Mouse (Mus musculus): ENCODE measurements around the gene Clasp2.

The Clasp2 gene

GRCm38 (mm10) chr9:113741108-113741636, at the start of gene Clasp2:
Clasp2 (plus strand) TSS chr9:113741473.
- under 1% methylated on average over 61 of the region's 63 CpGs for WGBS

GRCm38 (mm10) chr9:113701441-113702160, 39.7 kb upstream of the Clasp2 start:
- WGBS = 81% methylated on average over 5 of the region's 5 CpGs

GRCm38 (mm10) chr9:113706108-113706507, 35.2 kb upstream of the Clasp2 start:
- 60% methylated on average over 2 of the region's 2 CpGs for WGBS

- 31% methylated on average over 9 of the region's 9 CpGs for WGBS
These were observed 34.4 kb upstream of the Clasp2 start for GRCm38 (mm10) chr9:113706841-113707240.

GRCm38 (mm10) chr9:113707481-113708360, 33.6 kb upstream of the Clasp2 start, which contains the start of gene Pdcd6ip:
Pdcd6ip (minus strand) TSS chr9:113708259.
- under 1% methylated on average over 77 of the region's 77 CpGs for WGBS

GRCm38 (mm10) chr9:113708361-113709280, 32.7 kb upstream of the Clasp2 start:
- 44% methylated on average over 19 of the region's 19 CpGs for WGBS

- 79% methylated on average over 12 of the region's 12 CpGs for WGBS
These were observed 30.4 kb upstream of the Clasp2 start for GRCm38 (mm10) chr9:113710871-113711270.

GRCm38 (mm10) chr9:113719063-113719462, 22.2 kb upstream of the Clasp2 start:
- WGBS = 40% methylated on average over 5 of the region's 5 CpGs

GRCm38 (mm10) chr9:113724646-113725045, 16.6 kb upstream of the Clasp2 start:
- WGBS = 75% methylated on average over 15 of the region's 15 CpGs

- 90% methylated on average over 5 of the region's 5 CpGs for WGBS
These were observed 15.7 kb upstream of the Clasp2 start for GRCm38 (mm10) chr9:113725609-113726008.

GRCm38 (mm10) chr9:113726131-113726530, 15.1 kb upstream of the Clasp2 start:
- WGBS = 66% methylated on average over 3 of the region's 3 CpGs

- 91% methylated on average over 18 of the region's 18 CpGs for WGBS
These were observed 14.1 kb upstream of the Clasp2 start for GRCm38 (mm10) chr9:113726991-113727680.

GRCm38 (mm10) chr9:113731540-113731939, 9.7 kb upstream of the Clasp2 start:
- 79% methylated on average over 3 of the region's 3 CpGs for WGBS

- 56% methylated on average over 9 of the region's 9 CpGs for WGBS
These were observed 3.3 kb upstream of the Clasp2 start for GRCm38 (mm10) chr9:113738021-113738420.

GRCm38 (mm10) chr9:113738941-113739340, 2.3 kb upstream of the Clasp2 start:
- 69% methylated on average over 6 of the region's 6 CpGs for WGBS

- WGBS = under 1% methylated on average over 64 of the region's 64 CpGs
These were observed 414 bp downstream of the Clasp2 start for GRCm38 (mm10) chr9:113741637-113742137.

- WGBS = under 1% methylated on average over 17 of the region's 17 CpGs
These were observed 1.1 kb downstream of the Clasp2 start for GRCm38 (mm10) chr9:113742361-113742794.

- 39% methylated on average over 3 of the region's 3 CpGs for WGBS
These were observed 2.0 kb downstream of the Clasp2 start for GRCm38 (mm10) chr9:113743291-113743690.

GRCm38 (mm10) chr9:113749356-113749755, 8.1 kb downstream of the Clasp2 start:
- 45% methylated on average over 7 of the region's 7 CpGs for WGBS

Measured in cerebral cortex, adult 2 months (tissue).